23 mouse cellular contexts compared by ENCODE assay signal in the genomic region with DNA sequence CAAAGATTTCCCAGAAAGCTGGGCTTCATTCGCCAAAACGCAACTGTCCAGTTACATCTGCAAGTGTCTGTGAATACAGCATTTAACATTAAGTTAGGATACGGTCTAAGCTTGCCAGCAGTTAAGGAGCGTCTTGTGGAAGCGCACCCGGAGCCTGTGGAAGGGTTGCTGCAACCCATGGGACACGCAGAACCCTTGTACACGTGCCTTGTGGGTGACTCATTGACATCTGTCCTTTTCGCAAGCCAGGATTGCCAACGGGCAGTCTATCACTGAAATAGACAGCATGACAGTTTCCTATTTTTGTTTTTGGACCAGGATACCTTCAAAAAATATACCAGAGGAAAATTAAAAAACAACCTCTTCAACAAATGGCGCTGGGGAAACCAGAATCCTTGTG. TPM values are rescaled to one million over a fixed set of nuclear protein-coding genes. Genes with fewer than 3 reads are reported as not detected.
A peak's percentile ranks its signal among the peaks of the same experiment; 100 is the strongest.
DNase-seq lines count a peak whose midpoint lies in the region; TF ChIP-seq lines count a peak whose summit lies in the region.
"Had no signal": no experiment of that assay in that cellular context is flagged by ENCODE, and none has a peak within 500 bp of the region (broad histone marks: within the 10 kb centered on the region; RNA-seq: fewer than 3 reads in every experiment).

No protein-coding gene starts in this region.

- peak; percentile 17 to 31 for DNase-seq in adrenal gland, postnatal 36 days
- no peak for DNase-seq in adrenal gland, adult 18-20 months (ENCODE audit: low spot score in 2 of 2)
- peak; percentile 50 for DNase-seq in brain, adult 2 months (ENCODE audit: low read depth, low spot score)
- peak; percentile 33 for DNase-seq in skeletal muscle tissue, adult 2 months (ENCODE audit: low read depth, low spot score)
- no peak for DNase-seq in lung, postnatal 36 days
- DNase-seq: cerebellum, adult 18-20 months; cerebellum, adult 9-10 months; cerebellum, postnatal 14 days; forebrain, postnatal 0 days; gastrocnemius, postnatal 10 days; gastrocnemius, postnatal 36 days; heart, adult 18-20 months; heart, postnatal 10 days; heart, postnatal 36 days; kidney, adult 11 months had no signal

- peak overlapping the region; percentile 20; the same call in 1 of the 2 replicates for H3K27ac ChIP-seq in bone marrow macrophage, adult 2 months (ENCODE audit: insufficient read depth, low read depth, low read length)
- H3K27ac ChIP-seq: forebrain, embryonic 10.5 days; forebrain, embryonic 13.5 days; heart, embryonic 15.5 days; hindbrain, embryonic 10.5 days; hindbrain, embryonic 13.5 days; intestine, embryonic 15.5 days had no signal

- no peak for TF ChIP-seq POLR2A in bone marrow macrophage, adult 2 months (IDR thresholded peaks at IDR 0.05; ENCODE audit: borderline replicate concordance, low read depth, low read length)

- peaks cover 17% of the 10 kb centered on the region for H3K4me1 ChIP-seq in bone marrow macrophage, adult 2 months (ENCODE audit: control insufficient read depth, insufficient read depth, low read length)
- H3K4me1 ChIP-seq: forebrain, embryonic 10.5 days; forebrain, embryonic 13.5 days; heart, embryonic 12.5 days; heart, embryonic 15.5 days; hindbrain, embryonic 13.5 days; intestine, embryonic 15.5 days had no signal

- TF ChIP-seq CTCF in bone marrow macrophage, adult 2 months (IDR thresholded peaks at IDR 0.05; ENCODE audit: low read depth, low read length): no peak

- no peak overlapping the region for H3K4me3 ChIP-seq in bone marrow macrophage, adult 2 months (ENCODE audit: insufficient read depth, low read length)
- H3K4me3 ChIP-seq: forebrain, embryonic 10.5 days; forebrain, embryonic 13.5 days; heart, embryonic 12.5 days; heart, embryonic 15.5 days; hindbrain, embryonic 10.5 days; hindbrain, embryonic 13.5 days; intestine, embryonic 15.5 days had no signal

RNA-seq across cellular contexts. Expression of gene Fry, which starts 16.7 kb away (rescaled TPM):
- 10 to 100 TPM; 29.9 to 40.9 TPM for total RNA-seq in adrenal gland, postnatal 36 days (2021)
- 10 to 100 TPM; 34.4 to 45.1 TPM for total RNA-seq in adrenal gland, adult 18-20 months (2021)
- polyA plus RNA-seq in bone marrow macrophage, adult 2 months (2012; ENCODE audit: insufficient read depth, insufficient read length, missing spikeins): 10.1 and 10.5 TPM in 2 replicates

Comparison
In these comparisons a context has a peak if more than half of its experiments do, and no peak if none do; other contexts are left out.
1. DNase-seq: peak in adrenal gland, postnatal 36 days (2 of 2), brain, adult 2 months (single experiment) and skeletal muscle tissue, adult 2 months (single experiment); none in adrenal gland, adult 18-20 months (0 of 2) and lung, postnatal 36 days (single experiment).